Mouse (Mus musculus): ENCODE measurements around the gene Aldh1a3. TPM values are rescaled to one million over a fixed set of nuclear protein-coding genes. Genes with fewer than 3 reads are reported as not detected.

Aldh1a3 gene
- polyA plus RNA-seq, 1 experiment from 2014 or later, result 1.7 TPM

GRCm38 (mm10) chr7:66365904-66366303, 61.4 kb downstream of the Aldh1a3 start, which contains the start of gene Gm10974:
Gene Gm10974, plus strand, starts transcription at chr7:66365905.
- WGBS, result 18% methylated on average over 2 of the region's 2 CpGs
- no peak within 1 kb of the TSS for H3K9ac ChIP-seq (ENCODE audit: low read length)
- H3K9me3 ChIP-seq (ENCODE audit: control insufficient read depth, low read length), result peaks cover 14% of the 10 kb centered on the region
- H3K4me3 ChIP-seq (ENCODE audit: low read length), result no peak within 1 kb of the TSS
- H3K27ac ChIP-seq (ENCODE audit: low read length), result peak within 1 kb of the TSS; percentile 50
- peak; percentile 87 for ATAC-seq (ENCODE audit: low read depth)
- no peaks in the 10 kb centered on the region for H3K27me3 ChIP-seq (ENCODE audit: control insufficient read depth, insufficient read depth, low read depth, low read length)
- H3K36me3 ChIP-seq (ENCODE audit: control insufficient read depth, insufficient read depth, low read length), result peaks cover 2% of the 10 kb centered on the region; the same call in 1 of the 2 replicates
- H3K4me2 ChIP-seq (ENCODE audit: low read depth, low read length), result no peak within 1 kb of the TSS
- peaks cover 19% of the 10 kb centered on the region for H3K4me1 ChIP-seq (replicated peaks; ENCODE audit: control insufficient read depth, insufficient read depth, low read length)

GRCm38 (mm10) chr7:66365411-66365810, 61.9 kb downstream of the Aldh1a3 start:
- Histone ChIP-seq H3K9ac (ENCODE audit: low read length) (no peak overlapping the region), H3K4me3 (ENCODE audit: low read length) (no peak overlapping the region), H3K27ac (ENCODE audit: low read length) (peak overlapping the region; percentile 19; the same call in 1 of the 2 replicates), H3K4me1 (replicated peaks; ENCODE audit: control insufficient read depth, insufficient read depth, low read length) (peaks cover 19% of the 10 kb centered on the region), H3K27me3 (ENCODE audit: control insufficient read depth, insufficient read depth, low read depth, low read length) (no peaks in the 10 kb centered on the region), H3K9me3 (ENCODE audit: control insufficient read depth, low read length) (peaks cover 17% of the 10 kb centered on the region), H3K36me3 (ENCODE audit: control insufficient read depth, insufficient read depth, low read length) (peaks cover 4% of the 10 kb centered on the region), H3K4me2 (ENCODE audit: low read depth, low read length) (no peak overlapping the region)
- ATAC-seq (ENCODE audit: low read depth), result no peak
- 67% methylated on average over 2 of the region's 2 CpGs for WGBS

GRCm38 (mm10) chr7:66364491-66364890, 62.8 kb downstream of the Aldh1a3 start:
- H3K4me2 ChIP-seq (ENCODE audit: low read depth, low read length), result no peak overlapping the region
- H3K9ac ChIP-seq (ENCODE audit: low read length), result no peak overlapping the region
- ATAC-seq (ENCODE audit: low read depth), result no peak
- no peak overlapping the region for H3K4me3 ChIP-seq (ENCODE audit: low read length)
- peaks cover 11% of the 10 kb centered on the region for H3K4me1 ChIP-seq (replicated peaks; ENCODE audit: control insufficient read depth, insufficient read depth, low read length)
- no peak overlapping the region for H3K27ac ChIP-seq (ENCODE audit: low read length)
- no peaks in the 10 kb centered on the region for H3K27me3 ChIP-seq (ENCODE audit: control insufficient read depth, insufficient read depth, low read depth, low read length)
- H3K9me3 ChIP-seq (ENCODE audit: control insufficient read depth, low read length), result peaks cover 19% of the 10 kb centered on the region
- 90% methylated on average over 11 of the region's 11 CpGs for WGBS
- peaks cover 12% of the 10 kb centered on the region for H3K36me3 ChIP-seq (ENCODE audit: control insufficient read depth, insufficient read depth, low read length)

- H3K9ac ChIP-seq (ENCODE audit: low read length), result no peak overlapping the region
- no peak for ATAC-seq (ENCODE audit: low read depth)
- no peaks in the 10 kb centered on the region for H3K4me1 ChIP-seq (replicated peaks; ENCODE audit: control insufficient read depth, insufficient read depth, low read length)
- H3K4me3 ChIP-seq (ENCODE audit: low read length), result no peak overlapping the region
- H3K9me3 ChIP-seq (ENCODE audit: control insufficient read depth, low read length), result peaks cover 19% of the 10 kb centered on the region
- no peaks in the 10 kb centered on the region for H3K27me3 ChIP-seq (ENCODE audit: control insufficient read depth, insufficient read depth, low read depth, low read length)
- H3K4me2 ChIP-seq (ENCODE audit: low read depth, low read length), result no peak overlapping the region
- H3K27ac ChIP-seq (ENCODE audit: low read length), result no peak overlapping the region
- peaks cover 12% of the 10 kb centered on the region for H3K36me3 ChIP-seq (ENCODE audit: control insufficient read depth, insufficient read depth, low read length)
- 85% methylated on average over 4 of the region's 4 CpGs for WGBS
Observed at GRCm38 (mm10) chr7:66359044-66359443, 68.3 kb downstream of the Aldh1a3 start.

- Histone ChIP-seq H3K36me3 (ENCODE audit: control insufficient read depth, insufficient read depth, low read length) (peaks cover 12% of the 10 kb centered on the region), H3K4me3 (ENCODE audit: low read length) (no peak overlapping the region), H3K9ac (ENCODE audit: low read length) (no peak overlapping the region), H3K27ac (ENCODE audit: low read length) (no peak overlapping the region), H3K4me1 (replicated peaks; ENCODE audit: control insufficient read depth, insufficient read depth, low read length) (no peaks in the 10 kb centered on the region), H3K9me3 (ENCODE audit: control insufficient read depth, low read length) (peaks cover 19% of the 10 kb centered on the region), H3K27me3 (ENCODE audit: control insufficient read depth, insufficient read depth, low read depth, low read length) (no peaks in the 10 kb centered on the region), H3K4me2 (ENCODE audit: low read depth, low read length) (no peak overlapping the region)
- WGBS, result 93% methylated on average over 3 of the region's 3 CpGs
- no peak for ATAC-seq (ENCODE audit: low read depth)
Observed at GRCm38 (mm10) chr7:66358461-66358860, 68.9 kb downstream of the Aldh1a3 start.

GRCm38 (mm10) chr7:66355791-66356522, 71.4 kb downstream of the Aldh1a3 start:
- Histone ChIP-seq H3K4me2 (ENCODE audit: low read depth, low read length) (no peak overlapping the region), H3K4me1 (replicated peaks; ENCODE audit: control insufficient read depth, insufficient read depth, low read length) (no peaks in the 10 kb centered on the region), H3K27me3 (ENCODE audit: control insufficient read depth, insufficient read depth, low read depth, low read length) (no peaks in the 10 kb centered on the region), H3K9me3 (ENCODE audit: control insufficient read depth, low read length) (peaks cover 5% of the 10 kb centered on the region), H3K4me3 (ENCODE audit: low read length) (no peak overlapping the region), H3K9ac (ENCODE audit: low read length) (no peak overlapping the region), H3K27ac (ENCODE audit: low read length) (no peak overlapping the region), H3K36me3 (ENCODE audit: control insufficient read depth, insufficient read depth, low read length) (peaks cover 11% of the 10 kb centered on the region)
- 82% methylated on average over 8 of the region's 8 CpGs for WGBS
- no peak for ATAC-seq (ENCODE audit: low read depth)

- Histone ChIP-seq H3K36me3 (ENCODE audit: control insufficient read depth, insufficient read depth, low read length) (peaks cover 4% of the 10 kb centered on the region; the same call in 1 of the 2 replicates), H3K27me3 (ENCODE audit: control insufficient read depth, insufficient read depth, low read depth, low read length) (no peaks in the 10 kb centered on the region), H3K4me1 (replicated peaks; ENCODE audit: control insufficient read depth, insufficient read depth, low read length) (no peaks in the 10 kb centered on the region), H3K27ac (ENCODE audit: low read length) (no peak overlapping the region), H3K4me2 (ENCODE audit: low read depth, low read length) (no peak overlapping the region), H3K9ac (ENCODE audit: low read length) (no peak overlapping the region), H3K4me3 (ENCODE audit: low read length) (no peak overlapping the region), H3K9me3 (ENCODE audit: control insufficient read depth, low read length) (no peaks in the 10 kb centered on the region)
- WGBS, result 48% methylated on average over 3 of the region's 3 CpGs
- no peak for ATAC-seq (ENCODE audit: low read depth)
Observed at GRCm38 (mm10) chr7:66354911-66355310, 72.4 kb downstream of the Aldh1a3 start.

- no peak for ATAC-seq (ENCODE audit: low read depth)
- H3K27me3 ChIP-seq (ENCODE audit: control insufficient read depth, insufficient read depth, low read depth, low read length), result no peaks in the 10 kb centered on the region
- H3K9ac ChIP-seq (ENCODE audit: low read length), result no peak overlapping the region
- no peaks in the 10 kb centered on the region for H3K36me3 ChIP-seq (ENCODE audit: control insufficient read depth, insufficient read depth, low read length)
- WGBS, result 76% methylated on average over 4 of the region's 4 CpGs
- H3K27ac ChIP-seq (ENCODE audit: low read length), result no peak overlapping the region
- H3K4me3 ChIP-seq (ENCODE audit: low read length), result no peak overlapping the region
- H3K4me2 ChIP-seq (ENCODE audit: low read depth, low read length), result no peak overlapping the region
- no peaks in the 10 kb centered on the region; the same call in 1 of the 2 replicates for H3K4me1 ChIP-seq (replicated peaks; ENCODE audit: control insufficient read depth, insufficient read depth, low read length)
- no peaks in the 10 kb centered on the region for H3K9me3 ChIP-seq (ENCODE audit: control insufficient read depth, low read length)
Observed at GRCm38 (mm10) chr7:66351074-66351473, 76.2 kb downstream of the Aldh1a3 start.

GRCm38 (mm10) chr7:66349670-66350069, 77.6 kb downstream of the Aldh1a3 start:
- no peak overlapping the region for H3K4me3 ChIP-seq (ENCODE audit: low read length)
- no peak overlapping the region for H3K27ac ChIP-seq (ENCODE audit: low read length)
- H3K4me2 ChIP-seq (ENCODE audit: low read depth, low read length), result no peak overlapping the region
- 49% methylated on average over 11 of the region's 11 CpGs for WGBS
- H3K36me3 ChIP-seq (ENCODE audit: control insufficient read depth, insufficient read depth, low read length), result no peaks in the 10 kb centered on the region
- H3K27me3 ChIP-seq (ENCODE audit: control insufficient read depth, insufficient read depth, low read depth, low read length), result no peaks in the 10 kb centered on the region
- no peak overlapping the region for H3K9ac ChIP-seq (ENCODE audit: low read length)
- no peaks in the 10 kb centered on the region for H3K9me3 ChIP-seq (ENCODE audit: control insufficient read depth, low read length)
- no peak for ATAC-seq (ENCODE audit: low read depth)
- no peaks in the 10 kb centered on the region; the same call in 1 of the 2 replicates for H3K4me1 ChIP-seq (replicated peaks; ENCODE audit: control insufficient read depth, insufficient read depth, low read length)

Data from lung, embryonic 16.5 days (tissue).